Comparison of ENCODE assay signal across 25 mouse cellular contexts in the genomic region with DNA sequence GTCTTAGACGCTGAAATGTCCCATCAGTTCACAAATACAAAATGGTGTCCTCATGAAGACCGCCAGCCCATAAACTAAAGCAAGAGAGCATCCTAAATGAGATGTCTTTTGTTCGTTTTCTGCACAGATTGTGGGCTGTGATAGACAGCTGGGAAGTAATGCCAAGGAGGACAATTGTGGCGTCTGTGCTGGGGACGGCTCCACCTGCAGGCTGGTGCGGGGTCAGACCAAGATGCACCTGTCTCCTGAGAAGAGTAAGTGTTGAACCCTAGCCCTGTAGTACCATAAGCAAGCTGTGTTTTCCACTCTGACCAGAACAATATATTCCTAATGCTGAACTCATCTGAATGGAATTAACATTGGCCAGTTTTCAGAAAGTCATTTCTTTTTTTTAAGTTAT.
DNase-seq lines count a peak whose midpoint lies in the region; ATAC-seq and TF ChIP-seq lines count a peak whose summit lies in the region.
"Had no signal": no experiment of that assay in that cellular context is flagged by ENCODE, and none has a peak within 500 bp of the region (broad histone marks: within the 10 kb centered on the region; RNA-seq: fewer than 3 reads in every experiment).

No protein-coding gene starts in this region.

- no peak for DNase-seq in kidney, postnatal 0 days (ENCODE audit: low spot score)
- DNase-seq in kidney, postnatal 14 days: no peak
- peak; percentile 4 for DNase-seq in thymus, postnatal 14 days
- no peak for DNase-seq in thymus, adult 18-20 months
- peak; percentile 31 for DNase-seq in brain, embryonic 14.5 days (ENCODE audit: low read depth)
- no peak for DNase-seq in left cerebral cortex, postnatal 25 days (ENCODE audit: low spot score in 2 of 2)
- DNase-seq: adrenal gland, postnatal 25 days; cerebellum, adult 11 months; cerebellum, adult 9-11 months; kidney, postnatal 4 days; left cerebral cortex, postnatal 4 days; midbrain, embryonic 14.5 days; retina, postnatal 1 day; right cerebral cortex, postnatal 25 days; spleen, adult 18-20 months had no signal

- no peaks in the 10 kb centered on the region for H3K4me1 ChIP-seq in kidney, postnatal 0 days (replicated peaks; ENCODE audit: insufficient read depth, low read length)
- no peaks in the 10 kb centered on the region for H3K4me1 ChIP-seq in ES-Bruce4 (ENCODE audit: control insufficient read depth, insufficient read depth, low read length)
- H3K4me1 ChIP-seq: heart, embryonic 10.5 days; hindbrain, embryonic 15.5 days; intestine, embryonic 15.5 days; liver, embryonic 15.5 days; neural tube, embryonic 12.5 days had no signal

- H3K27me3 ChIP-seq in kidney, postnatal 0 days (ENCODE audit: insufficient read depth, low read length): no peaks in the 10 kb centered on the region
- H3K27me3 ChIP-seq in ES-Bruce4 (ENCODE audit: control insufficient read depth, insufficient read depth, low read length, poor library complexity, severe bottlenecking): no peaks in the 10 kb centered on the region
- H3K27me3 ChIP-seq: hindbrain, embryonic 15.5 days; intestine, embryonic 15.5 days; limb, embryonic 15.5 days; liver, embryonic 15.5 days; neural tube, embryonic 12.5 days; Patski had no signal

- no peak overlapping the region for H3K4me3 ChIP-seq in kidney, postnatal 0 days (replicated peaks; ENCODE audit: low read depth, low read length)
- H3K4me3 ChIP-seq in ES-Bruce4 (ENCODE audit: low read depth, low read length): no peak overlapping the region
- H3K4me3 ChIP-seq: heart, embryonic 10.5 days; hindbrain, embryonic 15.5 days; intestine, embryonic 15.5 days; left cerebral cortex, adult 2 months; limb, embryonic 15.5 days; liver, embryonic 15.5 days; neural tube, embryonic 12.5 days had no signal

- WGBS in kidney, postnatal 0 days: 69% methylated on average over 6 of the region's 6 CpGs

- TF ChIP-seq EP300 in ES-Bruce4 (IDR thresholded peaks at IDR 0.05; ENCODE audit: insufficient read depth, low read depth, low read length): no peak

- no peak for TF ChIP-seq POLR2A in ES-Bruce4 (IDR thresholded peaks at IDR 0.05; ENCODE audit: insufficient read depth, low read length)
- TF ChIP-seq POLR2A in brain, embryonic 14.5 days (IDR thresholded peaks at IDR 0.05; ENCODE audit: borderline replicate concordance, extremely low read depth, insufficient read depth, insufficient read length, poor library complexity, severe bottlenecking): no peak

- no peak overlapping the region for H3K4me2 ChIP-seq in kidney, postnatal 0 days (ENCODE audit: low read length)
- H3K4me2 ChIP-seq: hindbrain, embryonic 15.5 days; intestine, embryonic 15.5 days; limb, embryonic 15.5 days; liver, embryonic 15.5 days; neural tube, embryonic 12.5 days had no signal

- no peak overlapping the region for H3K9ac ChIP-seq in kidney, postnatal 0 days (ENCODE audit: low read depth, low read length)
- H3K9ac ChIP-seq in ES-Bruce4 (ENCODE audit: low read depth, poor library complexity, severe bottlenecking): no peak overlapping the region
- H3K9ac ChIP-seq: hindbrain, embryonic 15.5 days; intestine, embryonic 15.5 days; limb, embryonic 15.5 days; liver, embryonic 15.5 days; neural tube, embryonic 12.5 days had no signal

- no peaks in the 10 kb centered on the region for H3K36me3 ChIP-seq in kidney, postnatal 0 days (ENCODE audit: insufficient read depth, low read length)
- no peaks in the 10 kb centered on the region for H3K36me3 ChIP-seq in ES-Bruce4 (ENCODE audit: control insufficient read depth, insufficient read depth, low read length, poor library complexity, severe bottlenecking)
- H3K36me3 ChIP-seq: G1E; heart, embryonic 10.5 days; hindbrain, embryonic 15.5 days; intestine, embryonic 15.5 days; limb, embryonic 15.5 days; liver, embryonic 15.5 days; neural tube, embryonic 12.5 days had no signal

- 0 out of 2 replicates have a peak, but pooled peaks have one; percentile 10 for TF ChIP-seq CTCF in kidney, postnatal 0 days (IDR thresholded peaks at IDR 0.05; ENCODE audit: low read depth)
- TF ChIP-seq CTCF in ES-Bruce4 (IDR thresholded peaks at IDR 0.05; ENCODE audit: low read depth, low read length): peak; percentile 40
- TF ChIP-seq CTCF in brain, embryonic 14.5 days (IDR thresholded peaks at IDR 0.05; ENCODE audit: borderline replicate concordance, extremely low read depth, insufficient read depth, insufficient read length): no peak

- no peaks in the 10 kb centered on the region for H3K9me3 ChIP-seq in kidney, postnatal 0 days (replicated peaks; ENCODE audit: low read length)
- no peaks in the 10 kb centered on the region for H3K9me3 ChIP-seq in ES-Bruce4 (replicated peaks; ENCODE audit: control insufficient read depth, insufficient read depth, low read length, poor library complexity, severe bottlenecking)
- H3K9me3 ChIP-seq: heart, embryonic 10.5 days; hindbrain, embryonic 15.5 days; intestine, embryonic 15.5 days; limb, embryonic 15.5 days; liver, embryonic 15.5 days; neural tube, embryonic 12.5 days had no signal

- H3K27ac ChIP-seq in kidney, postnatal 0 days: no peak overlapping the region
- no peak overlapping the region for H3K27ac ChIP-seq in ES-Bruce4 (ENCODE audit: insufficient read depth, low read length)
- H3K27ac ChIP-seq: heart, embryonic 10.5 days; hindbrain, embryonic 15.5 days; intestine, embryonic 15.5 days; left cerebral cortex, adult 2 months; limb, embryonic 15.5 days; liver, embryonic 15.5 days; neural tube, embryonic 12.5 days had no signal

- intact Hi-C loops in left cerebral cortex, postnatal 25 days (cut with DNase I): no loop called here

- no peak for ATAC-seq in kidney, postnatal 0 days (replicated peaks; ENCODE audit: low FRiP score, low read depth)
- ATAC-seq: intestine, embryonic 15.5 days; Patski had no signal

Comparison
In these comparisons a context has a peak if more than half of its experiments do, and no peak if none do; other contexts are left out.
1. DNase-seq: peak in thymus, postnatal 14 days (single experiment) and brain, embryonic 14.5 days (single experiment); none in kidney, postnatal 0 days (single experiment), kidney, postnatal 14 days (single experiment), thymus, adult 18-20 months (0 of 2) and left cerebral cortex, postnatal 25 days (0 of 2).